Mouse (Mus musculus) embryonic facial prominence, embryonic 11.5 days (tissue): ENCODE measurements around the gene 1700061G19Rik. TPM values are rescaled to one million over a fixed set of nuclear protein-coding genes. Genes with fewer than 3 reads are reported as not detected.

Experiments used
- ATAC-seq: fragments of 200-750 bp; cut with Nextera tagmentation; replicated peaks from 2 replicates; pipeline ENCODE4 v1.8.0; 2017; ENCODE audit warnings: low read depth; ENCODE audit not compliant: insufficient number of reproducible peaks, low FRiP score, low TSS enrichment
- DNase-seq: peaks from one replicate; pipeline ENCODE4 v3.0.0-alpha.2; 2015; ENCODE audit warnings: low spot score
- H3K27ac ChIP-seq: fragments of 300-500 bp; sonication (generic); replicated peaks from 2 replicates; pipeline ENCODE4 v1.5.1; 2014; ENCODE audit warnings: mild to moderate bottlenecking, low read depth, low read length, control low read depth
- H3K27me3 ChIP-seq: fragments of 300-500 bp; sonication (generic); 2 replicates; pipeline ENCODE4 v1.6.1; 2014; ENCODE audit warnings: mild to moderate bottlenecking, low read length, moderate library complexity, mixed read lengths; ENCODE audit not compliant: control insufficient read depth, insufficient read depth
- H3K36me3 ChIP-seq: fragments of 300-500 bp; sonication (generic); replicated peaks from 2 replicates; pipeline ENCODE4 v1.6.1; 2014; ENCODE audit warnings: low read depth, mild to moderate bottlenecking, low read length, moderate library complexity, mixed read lengths; ENCODE audit not compliant: control insufficient read depth, insufficient read depth
- H3K4me1 ChIP-seq: fragments of 300-500 bp; sonication (generic); 2 replicates; pipeline ENCODE4 v1.6.1; 2014; ENCODE audit warnings: low read length, mixed read lengths; ENCODE audit not compliant: control insufficient read depth, insufficient read depth
- H3K4me2 ChIP-seq: fragments of 300-500 bp; sonication (generic); 2 replicates; pipeline ENCODE4 v1.6.1; 2014; ENCODE audit warnings: low read depth, mild to moderate bottlenecking, control low read depth, low read length, moderate library complexity
- H3K4me3 ChIP-seq: fragments of 300-500 bp; sonication (generic); 2 replicates; pipeline ENCODE4 v1.5.1; 2014; ENCODE audit warnings: low read depth, low read length, control low read depth
- H3K9ac ChIP-seq: fragments of 300-500 bp; sonication (generic); replicated peaks from 2 replicates; pipeline ENCODE4 v1.6.1; 2014; ENCODE audit warnings: mild to moderate bottlenecking, control low read depth, low read length
- H3K9me3 ChIP-seq: fragments of 300-500 bp; sonication (generic); replicated peaks from 2 replicates; pipeline ENCODE4 v1.6.1; 2016; ENCODE audit warnings: mild to moderate bottlenecking, low read length, inconsistent platforms, mixed read lengths; ENCODE audit not compliant: control insufficient read depth
- WGBS: fragments of 180-500 bp; shearing (Covaris S2); extraction: QIAGEN DNeasy Blood & Tissue Kit; methylation state at CpG from one replicate; pipeline ENCODE4 v1.1.7; 2014; 5-methylcytosine and 5-hydroxymethylcytosine counted together
- polyA plus RNA-seq: library from polyadenylated mRNA; unstranded; fragments of >200 nt; fragmentation: Nextera tagmentation; extraction: Ambion mirVana; gene quantifications from 2 replicates; pipeline ENCODE4 v1.2.1, GENCODE M21; 2014

The 1700061G19Rik gene
- 0.13 and 0.22 TPM in 2 replicates for polyA plus RNA-seq

DNA sequence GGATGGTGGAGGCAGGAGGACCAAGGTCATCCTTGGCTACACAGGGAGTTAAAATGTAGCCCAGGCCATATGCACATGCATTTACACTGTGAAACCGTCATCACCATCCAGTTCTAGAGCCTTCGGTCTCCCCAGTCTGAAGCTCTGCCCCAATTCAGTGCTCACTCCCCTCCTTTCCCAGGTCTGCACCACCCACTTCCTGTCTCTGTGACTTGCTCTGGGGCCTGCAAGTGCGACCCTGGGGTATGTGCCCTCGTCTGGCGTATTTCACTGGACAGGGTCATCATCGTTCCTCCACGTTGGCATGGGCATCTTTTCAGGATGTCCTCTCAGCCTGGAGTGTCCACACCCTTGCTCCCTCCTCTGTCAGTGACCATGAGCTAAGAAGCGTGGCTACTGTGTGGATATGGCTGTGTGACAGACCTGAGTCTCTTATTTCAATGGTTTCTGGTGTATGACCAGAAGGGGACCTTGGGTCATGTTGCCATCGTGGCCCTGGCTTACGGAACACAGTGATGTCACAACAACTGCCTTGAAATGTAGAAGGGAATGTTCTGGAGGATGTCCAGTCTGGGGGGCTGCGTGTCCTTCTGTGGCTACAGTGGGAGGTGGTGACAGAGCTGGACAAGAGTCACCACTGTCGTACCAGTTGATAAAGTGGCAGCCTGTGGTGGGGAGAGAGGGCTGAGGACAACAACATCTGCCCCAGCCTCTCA lies at the start of gene 1700061G19Rik:
Gene 1700061G19Rik (plus strand): TSS at position 542 of the 716 bp plus-strand sequence.
- H3K4me1 ChIP-seq, result no peaks in the 10 kb centered on the region
- no peak within 1 kb of the TSS for H3K4me3 ChIP-seq
- ATAC-seq (no peak), DNase-seq (no peak)
- no peak within 1 kb of the TSS for H3K27ac ChIP-seq
- no peaks in the 10 kb centered on the region; the same call in 1 of the 2 replicates for H3K9me3 ChIP-seq
- no peaks in the 10 kb centered on the region for H3K27me3 ChIP-seq
- H3K4me2 ChIP-seq, result no peak within 1 kb of the TSS
- 86% methylated on average over 12 of the region's 12 CpGs for WGBS
- no peaks in the 10 kb centered on the region for H3K36me3 ChIP-seq
- H3K9ac ChIP-seq, result no peak within 1 kb of the TSS

- peaks cover 3% of the 10 kb centered on the region; the same call in 1 of the 2 replicates for H3K27me3 ChIP-seq
- no peaks in the 10 kb centered on the region for H3K9me3 ChIP-seq
- no peak overlapping the region for H3K9ac ChIP-seq
- no peak overlapping the region for H3K4me3 ChIP-seq
- H3K4me2 ChIP-seq, result no peak overlapping the region
- no peaks in the 10 kb centered on the region for H3K36me3 ChIP-seq
- DNase-seq, result no peak
- no peak overlapping the region for H3K27ac ChIP-seq
- no peak for ATAC-seq
- no peaks in the 10 kb centered on the region for H3K4me1 ChIP-seq
- WGBS, result 88% methylated on average over 2 of the region's 2 CpGs
Measured at GRCm38 (mm10) chr17:56826718-56827117, 48.6 kb upstream of the 1700061G19Rik start.

- ATAC-seq (no peak), DNase-seq (no peak)
Measured at GRCm38 (mm10) chr17:56829171-56829570, 46.1 kb upstream of the 1700061G19Rik start.

DNA sequence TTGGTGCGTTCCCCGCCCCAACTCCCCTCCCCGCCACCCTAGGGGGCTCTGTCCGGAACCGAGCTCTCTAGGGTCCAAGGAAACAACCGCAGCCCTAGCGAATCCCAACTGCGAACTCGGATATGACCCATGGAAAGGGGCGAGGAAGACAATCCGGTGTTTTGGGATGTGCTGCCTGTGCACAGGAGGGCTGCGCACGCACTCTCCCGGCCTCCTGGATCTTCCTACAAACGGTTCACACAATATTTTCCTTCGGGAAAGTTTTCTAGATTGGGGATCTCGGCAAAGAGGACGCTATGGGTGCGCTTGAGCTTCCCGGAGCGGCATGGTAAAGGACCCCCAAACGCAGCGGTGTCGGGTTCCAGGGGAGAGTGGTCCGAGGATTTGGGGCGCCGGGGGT lies 45.5 kb upstream of the 1700061G19Rik start:
- WGBS, result under 1% methylated on average over 27 of the region's 27 CpGs
- Histone ChIP-seq H3K9me3 (no peaks in the 10 kb centered on the region), H3K36me3 (no peaks in the 10 kb centered on the region), H3K27me3 (peaks cover 3% of the 10 kb centered on the region; the same call in 1 of the 2 replicates), H3K27ac (no peak overlapping the region), H3K9ac (peak overlapping the region; percentile 55), H3K4me3 (peak overlapping the region; percentile 62), H3K4me2 (peak overlapping the region; percentile 87), H3K4me1 (no peaks in the 10 kb centered on the region)
- peak; percentile 36 for DNase-seq
- ATAC-seq, result no peak

More at GRCm38 (mm10) chr17:56829171-56829570, 46.1 kb upstream of the 1700061G19Rik start:
- WGBS, result 24% methylated on average over 11 of the region's 11 CpGs
- Histone ChIP-seq H3K4me3 (peak overlapping the region; percentile 62), H3K27ac (no peak overlapping the region), H3K27me3 (peaks cover 3% of the 10 kb centered on the region; the same call in 1 of the 2 replicates), H3K36me3 (no peaks in the 10 kb centered on the region), H3K9me3 (no peaks in the 10 kb centered on the region), H3K4me2 (peak overlapping the region; percentile 87), H3K4me1 (no peaks in the 10 kb centered on the region), H3K9ac (no peak overlapping the region; the same call in 1 of the 2 replicates)

DNA sequence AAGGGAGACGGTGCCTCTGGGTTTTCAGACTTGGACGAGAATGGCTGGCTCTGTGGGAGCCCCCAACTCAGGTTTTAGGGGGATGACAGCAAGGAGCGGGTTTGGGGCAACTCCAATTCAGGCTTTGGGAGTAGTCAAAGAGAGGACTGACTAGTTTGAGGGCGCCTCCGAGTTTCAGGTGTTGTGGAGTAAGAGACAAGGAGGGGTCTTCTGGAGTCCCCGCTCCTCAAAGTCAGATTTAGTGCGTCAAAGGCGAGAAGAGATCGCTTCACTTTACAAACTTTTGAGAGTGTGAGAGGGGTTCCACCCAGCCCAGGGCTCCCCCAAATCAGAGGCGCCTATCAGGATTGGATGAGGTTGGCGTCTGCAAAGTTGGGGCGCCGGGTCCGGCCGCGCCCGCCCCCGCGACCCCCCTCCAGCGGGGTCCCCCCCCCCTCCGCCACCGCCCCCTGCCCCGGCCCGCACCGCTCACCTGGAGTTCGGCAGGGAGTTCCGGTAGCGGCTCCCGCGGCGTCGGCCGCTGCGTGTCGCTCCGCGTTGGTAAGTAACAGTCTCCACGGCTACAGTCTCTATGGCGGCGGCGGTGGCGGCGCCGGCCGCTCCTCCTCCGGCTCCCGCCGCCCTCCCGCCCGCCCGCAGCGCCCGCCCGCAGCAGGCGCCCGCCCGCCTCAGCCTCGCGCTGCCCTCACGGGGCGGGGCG lies 44.7 kb upstream of the 1700061G19Rik start, which contains the start of gene Rfx2:
Gene Rfx2 (minus strand): TSS at position 603 of the 700 bp plus-strand sequence.
- WGBS, result under 1% methylated on average over 38 of the region's 62 CpGs

DNA sequence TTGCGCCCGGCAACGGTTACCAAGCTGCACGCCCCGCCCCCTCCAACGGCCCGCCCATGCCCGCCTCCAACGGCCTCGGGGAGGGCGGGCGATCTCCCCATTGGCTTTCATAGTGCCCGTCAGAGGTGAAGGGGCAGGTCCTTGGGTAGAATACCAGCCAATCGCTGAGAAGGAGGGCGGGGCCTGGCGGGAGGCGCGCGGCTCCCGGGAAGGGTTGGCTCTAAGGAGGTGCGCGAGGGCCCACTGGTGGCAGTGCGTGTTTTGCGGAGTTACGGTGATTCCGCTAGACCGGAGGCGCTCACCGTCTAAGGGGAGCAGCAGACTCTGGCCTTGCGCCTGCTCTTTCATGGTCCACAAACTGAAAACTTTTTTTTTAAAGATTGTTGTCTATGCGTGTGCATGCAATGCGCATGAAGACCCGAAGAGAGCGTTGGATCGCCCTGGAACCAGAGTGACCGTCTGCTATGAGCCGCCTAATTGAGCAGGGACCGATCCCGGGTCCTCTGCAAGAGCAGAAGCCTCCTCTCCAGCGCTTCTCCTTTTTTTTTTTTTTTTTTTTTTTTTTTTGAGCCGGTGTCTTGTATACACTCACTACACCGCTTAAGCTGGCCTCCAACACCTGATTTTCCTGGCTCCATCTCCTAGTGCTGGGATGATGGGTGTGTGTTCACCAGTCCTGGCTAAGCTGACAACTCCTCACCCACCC lies 44.0 kb upstream of the 1700061G19Rik start:
- Histone ChIP-seq H3K4me1 (no peaks in the 10 kb centered on the region), H3K4me2 (peak overlapping the region; percentile 87), H3K27me3 (peaks cover 3% of the 10 kb centered on the region; the same call in 1 of the 2 replicates), H3K36me3 (no peaks in the 10 kb centered on the region), H3K9ac (peak overlapping the region; percentile 7; the same call in 1 of the 2 replicates), H3K9me3 (no peaks in the 10 kb centered on the region), H3K4me3 (peak overlapping the region; percentile 62), H3K27ac (no peak overlapping the region)
- peak; percentile 98 for DNase-seq
- under 1% methylated on average over 40 of the region's 42 CpGs for WGBS
- peak; percentile 96 for ATAC-seq

More for the DNA sequence above, 44.7 kb upstream of the 1700061G19Rik start, which contains the start of gene Rfx2:
- Histone ChIP-seq H3K36me3 (no peaks in the 10 kb centered on the region), H3K4me3 (peak within 1 kb of the TSS; percentile 62), H3K9ac (peak within 1 kb of the TSS; percentile 55), H3K4me2 (peak within 1 kb of the TSS; percentile 87), H3K27me3 (peaks cover 3% of the 10 kb centered on the region; the same call in 1 of the 2 replicates), H3K4me1 (no peaks in the 10 kb centered on the region), H3K27ac (no peak within 1 kb of the TSS), H3K9me3 (no peaks in the 10 kb centered on the region)
- DNase-seq (peak; percentile 33), ATAC-seq (peak; percentile 79)

GRCm38 (mm10) chr17:56832918-56833317 lies 42.4 kb upstream of the 1700061G19Rik start:
- no peaks in the 10 kb centered on the region for H3K9me3 ChIP-seq
- DNase-seq (no peak), ATAC-seq (no peak)
- H3K27me3 ChIP-seq, result peaks cover 3% of the 10 kb centered on the region; the same call in 1 of the 2 replicates
- no peak overlapping the region for H3K9ac ChIP-seq
- no peak overlapping the region for H3K27ac ChIP-seq
- H3K36me3 ChIP-seq, result no peaks in the 10 kb centered on the region
- WGBS, result 79% methylated on average over 1 of the region's 1 CpGs
- H3K4me2 ChIP-seq, result no peak overlapping the region
- H3K4me1 ChIP-seq, result no peaks in the 10 kb centered on the region
- no peak overlapping the region for H3K4me3 ChIP-seq
